Mouse (Mus musculus) spleen, postnatal 10 days (tissue): Measurements from ENCODE around the gene Rin1.

Source experiments
- DNase-seq, 2 experiments: peaks; one replicate each; pipeline ENCODE4 v3.0.0; 2021 to 2022; ENCODE audit warnings: low spot score in 2 of 2

The Rin1 gene

DNA sequence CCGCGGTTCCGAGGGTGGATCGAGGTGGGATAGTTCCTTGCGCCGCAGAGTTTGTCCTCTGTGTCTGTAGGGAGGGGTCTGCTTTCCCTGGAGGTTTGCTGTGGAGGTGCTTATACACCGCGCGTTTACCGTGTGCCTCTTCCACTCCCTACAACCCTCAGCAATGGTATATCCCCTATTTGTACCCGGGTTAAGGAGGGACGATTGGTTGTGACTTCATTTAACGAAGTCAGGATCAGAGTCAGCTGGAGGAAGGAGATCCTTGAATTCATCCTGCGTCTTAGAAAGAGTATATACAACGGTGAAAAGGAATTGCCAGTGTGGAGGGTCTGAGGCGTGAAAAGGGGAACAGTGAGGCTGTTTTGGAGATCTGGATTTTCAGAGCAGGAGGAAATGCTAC lies 8.7 kb upstream of the Rin1 start:
- no peak for DNase-seq

DNA sequence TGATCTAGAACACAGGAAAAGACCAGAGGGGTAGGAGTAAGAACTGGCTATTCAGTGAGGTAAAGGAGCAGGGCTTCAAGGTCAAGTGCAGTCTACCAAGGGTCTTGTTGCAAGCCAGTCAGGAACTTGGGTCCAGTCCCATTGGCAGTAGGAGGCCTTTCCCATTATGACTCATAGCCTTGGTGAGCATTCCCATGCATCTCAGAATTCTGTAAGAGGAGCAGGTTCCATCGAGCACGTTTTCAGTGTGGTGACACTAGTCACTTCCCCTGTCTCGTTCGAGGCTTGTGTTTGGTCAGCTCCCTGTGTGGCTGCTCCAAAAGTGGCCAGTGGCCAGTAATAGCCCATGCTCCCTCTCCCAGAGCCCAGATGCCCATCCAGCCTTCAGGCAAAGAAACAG lies 4.8 kb upstream of the Rin1 start:
- DNase-seq = no peak

DNA sequence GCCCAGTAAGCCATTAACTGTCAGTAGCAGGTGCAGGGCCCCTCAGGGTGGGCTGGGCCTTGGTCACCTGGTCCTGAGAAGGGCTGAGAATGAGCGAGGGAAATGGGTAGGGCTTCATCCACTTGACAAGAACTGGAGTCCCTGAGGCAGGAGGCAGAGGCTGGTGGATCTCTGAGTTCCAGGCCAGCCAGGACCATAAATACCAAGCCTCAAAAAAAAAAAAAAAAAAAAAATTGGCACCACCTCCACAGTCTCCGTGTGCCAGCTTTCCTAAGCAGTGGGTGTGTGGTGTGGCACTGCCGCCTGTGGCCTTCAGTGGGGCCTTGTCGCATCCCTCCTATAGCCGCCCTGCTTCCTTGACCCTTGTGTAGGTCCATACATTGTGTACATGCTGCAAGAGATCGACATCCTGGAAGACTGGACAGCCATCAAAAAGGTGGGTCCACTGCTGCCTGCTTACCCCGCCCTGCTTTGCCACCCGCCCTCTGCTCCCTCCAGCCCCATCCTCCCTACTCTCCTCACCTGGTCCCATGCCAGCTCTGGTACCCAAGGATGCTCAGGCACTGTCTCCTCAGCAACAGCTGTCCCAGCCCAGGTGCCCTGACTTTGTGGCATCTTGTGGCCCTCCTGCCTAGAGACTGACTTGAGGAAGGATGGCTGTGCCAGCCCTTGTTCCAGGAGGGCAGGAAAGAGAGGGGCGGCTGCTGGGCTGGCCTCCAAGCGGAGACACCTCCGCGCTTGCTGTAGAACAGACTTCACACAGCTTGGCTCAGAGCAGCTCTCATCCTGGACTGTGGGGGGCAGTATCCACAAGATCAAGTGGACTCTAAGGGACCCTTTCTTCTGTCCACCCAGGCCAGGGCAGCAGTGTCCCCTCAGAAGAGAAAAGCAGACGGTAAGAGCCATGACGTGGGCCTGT lies 1.9 kb upstream of the Rin1 start:
- DNase-seq = no peak

DNA sequence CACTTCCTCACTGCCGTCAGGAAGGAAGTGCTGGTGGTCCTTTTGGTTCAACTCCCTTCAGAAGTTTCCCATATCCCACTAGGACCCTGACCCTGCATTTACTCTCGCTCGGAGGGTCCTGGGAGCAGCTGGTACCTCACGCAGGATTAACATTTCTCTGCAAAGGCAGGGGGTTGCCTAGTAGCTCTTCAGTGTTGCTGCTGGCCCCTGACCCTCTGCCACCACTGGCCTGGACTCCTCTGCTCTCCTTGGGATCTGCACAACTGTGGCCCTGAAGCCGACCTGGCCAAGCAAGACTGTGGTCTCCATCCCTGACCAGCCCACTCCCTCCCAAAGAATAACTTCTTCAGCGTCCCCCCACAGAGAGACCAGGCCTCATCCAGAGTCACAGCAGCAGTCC lies 956 bp upstream of the Rin1 start:
- no peak for DNase-seq

DNA sequence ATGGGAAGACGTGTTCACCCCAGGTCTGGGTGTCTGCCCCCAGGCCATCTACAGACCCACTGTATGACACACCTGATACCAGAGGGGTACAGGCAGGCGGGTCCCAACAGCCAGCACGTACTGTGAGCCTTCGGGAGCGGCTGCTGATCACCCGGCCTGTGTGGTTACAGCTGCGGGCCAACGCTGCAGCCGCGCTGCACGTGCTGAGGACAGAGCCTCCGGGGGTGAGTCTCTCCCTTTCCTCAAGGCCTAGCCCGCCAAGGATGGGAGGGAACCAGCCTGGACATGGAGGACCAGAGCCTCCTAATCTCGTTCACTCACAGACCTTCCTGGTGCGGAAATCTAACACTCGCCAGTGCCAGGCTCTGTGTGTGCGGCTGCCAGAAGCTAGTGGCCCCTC lies 750 bp downstream of the Rin1 start:
- no peak for DNase-seq

DNA sequence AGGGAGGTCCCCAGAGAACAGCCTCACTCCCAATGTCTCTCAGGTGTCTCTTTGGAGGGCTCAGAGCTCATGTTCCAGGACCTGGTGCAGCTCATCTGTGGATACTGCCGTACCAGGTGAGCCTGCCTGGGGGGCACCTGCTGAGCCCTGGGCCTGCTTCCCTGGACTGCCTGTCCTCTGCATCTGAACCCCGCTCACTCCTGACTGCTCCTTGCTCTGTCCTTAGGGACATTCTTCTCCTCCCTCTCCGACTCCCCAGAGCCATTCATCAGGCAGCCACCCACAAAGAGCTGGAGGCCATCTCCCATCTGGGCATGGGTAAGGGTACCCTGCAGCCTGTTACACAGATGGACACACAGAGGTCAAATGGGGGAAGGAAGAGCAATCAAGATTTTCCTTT lies 1.2 kb downstream of the Rin1 start:
- DNase-seq = no peak

DNA sequence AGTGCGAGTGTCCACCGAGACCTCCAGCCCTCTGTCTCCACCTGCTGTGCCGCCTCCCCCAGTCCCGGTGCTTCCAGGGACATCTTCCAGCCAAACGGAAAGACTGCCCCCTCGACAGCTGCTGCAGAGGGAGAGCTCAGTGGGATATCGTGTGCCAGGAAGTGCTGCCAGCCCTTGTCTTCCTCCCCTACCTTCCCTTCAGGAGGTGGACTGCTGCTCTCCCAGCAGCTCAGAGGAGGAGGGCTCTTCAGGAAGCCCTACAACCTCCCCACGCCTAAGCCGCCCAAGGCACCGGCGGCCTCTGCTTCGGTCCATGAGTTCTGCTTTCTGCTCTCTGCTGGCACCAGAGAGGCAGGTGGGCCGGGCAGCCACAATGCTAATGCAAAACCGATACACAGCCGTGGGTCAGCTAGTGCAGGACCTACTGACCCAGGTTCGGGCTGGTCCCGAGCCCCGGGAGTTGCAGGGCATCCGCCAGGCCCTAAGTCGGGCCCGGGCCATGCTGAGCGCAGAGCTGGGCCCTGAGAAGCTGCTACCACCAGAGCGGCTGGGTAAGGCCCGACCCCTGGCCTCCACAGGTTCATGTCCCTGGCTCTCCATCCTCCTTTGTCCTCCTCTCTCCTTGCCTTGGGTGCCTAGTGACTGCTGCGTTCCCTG lies 2.0 kb downstream of the Rin1 start:
- no peak for DNase-seq

DNA sequence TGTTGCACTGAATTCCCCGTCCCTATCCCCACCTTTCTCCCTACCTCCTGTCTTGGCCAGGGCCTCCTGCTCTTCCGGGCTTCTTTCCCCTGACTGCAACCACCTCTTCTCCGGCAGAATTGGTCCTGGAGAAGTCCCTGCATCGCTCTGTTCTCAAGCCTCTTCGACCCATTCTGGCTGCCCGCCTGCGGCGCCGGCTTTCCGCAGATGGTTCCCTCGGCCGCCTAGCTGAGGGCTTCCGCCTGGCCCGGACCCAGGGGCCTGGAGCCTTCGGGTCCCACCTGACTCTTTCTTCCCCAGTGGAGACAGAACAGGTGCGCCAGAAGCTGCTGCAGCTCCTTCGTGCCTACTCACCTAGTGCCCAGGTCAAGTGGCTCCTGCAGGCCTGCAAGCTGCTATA lies 2.6 kb downstream of the Rin1 start:
- DNase-seq = no peak

DNA sequence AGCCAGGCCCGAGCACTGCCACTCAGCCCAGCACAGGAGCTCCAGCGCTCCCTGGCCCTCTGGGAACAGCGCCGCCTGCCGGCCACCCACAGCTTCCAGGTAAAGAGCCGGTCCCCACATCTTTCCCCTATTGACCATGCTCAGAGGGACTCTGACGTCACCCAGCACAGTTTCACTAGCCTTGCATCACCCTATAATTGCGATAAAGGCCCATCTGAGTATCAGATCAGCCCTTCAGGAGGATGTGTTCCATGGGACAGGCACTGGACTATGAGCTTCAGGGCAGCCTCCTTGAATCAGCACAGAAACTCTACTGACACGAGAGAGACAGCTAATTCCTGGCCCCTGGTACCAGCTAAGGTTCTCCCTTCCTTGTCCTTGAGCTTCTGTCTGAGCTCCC lies 3.6 kb downstream of the Rin1 start:
- DNase-seq = peak; percentile 60 to 83

DNA sequence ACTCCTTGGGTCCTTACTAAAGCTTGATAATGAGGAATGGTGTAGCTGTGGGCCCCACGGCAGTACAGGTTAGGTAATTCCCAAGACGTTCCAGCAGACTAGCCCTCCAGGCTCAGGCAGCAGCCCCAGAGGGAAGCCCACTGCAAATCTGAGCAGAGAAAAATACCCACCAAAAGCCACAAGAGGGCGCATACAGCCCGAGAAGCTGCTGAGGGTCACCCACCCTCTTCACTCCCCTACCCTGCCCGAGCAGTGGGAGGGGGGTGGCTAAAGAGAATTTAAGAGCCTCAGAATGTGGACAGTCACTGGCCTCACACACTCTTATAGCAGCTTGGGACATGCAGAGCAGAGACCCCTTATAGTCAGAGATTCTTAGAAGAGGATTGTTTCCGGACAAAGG lies 6.0 kb downstream of the Rin1 start:
- DNase-seq = no peak

DNA sequence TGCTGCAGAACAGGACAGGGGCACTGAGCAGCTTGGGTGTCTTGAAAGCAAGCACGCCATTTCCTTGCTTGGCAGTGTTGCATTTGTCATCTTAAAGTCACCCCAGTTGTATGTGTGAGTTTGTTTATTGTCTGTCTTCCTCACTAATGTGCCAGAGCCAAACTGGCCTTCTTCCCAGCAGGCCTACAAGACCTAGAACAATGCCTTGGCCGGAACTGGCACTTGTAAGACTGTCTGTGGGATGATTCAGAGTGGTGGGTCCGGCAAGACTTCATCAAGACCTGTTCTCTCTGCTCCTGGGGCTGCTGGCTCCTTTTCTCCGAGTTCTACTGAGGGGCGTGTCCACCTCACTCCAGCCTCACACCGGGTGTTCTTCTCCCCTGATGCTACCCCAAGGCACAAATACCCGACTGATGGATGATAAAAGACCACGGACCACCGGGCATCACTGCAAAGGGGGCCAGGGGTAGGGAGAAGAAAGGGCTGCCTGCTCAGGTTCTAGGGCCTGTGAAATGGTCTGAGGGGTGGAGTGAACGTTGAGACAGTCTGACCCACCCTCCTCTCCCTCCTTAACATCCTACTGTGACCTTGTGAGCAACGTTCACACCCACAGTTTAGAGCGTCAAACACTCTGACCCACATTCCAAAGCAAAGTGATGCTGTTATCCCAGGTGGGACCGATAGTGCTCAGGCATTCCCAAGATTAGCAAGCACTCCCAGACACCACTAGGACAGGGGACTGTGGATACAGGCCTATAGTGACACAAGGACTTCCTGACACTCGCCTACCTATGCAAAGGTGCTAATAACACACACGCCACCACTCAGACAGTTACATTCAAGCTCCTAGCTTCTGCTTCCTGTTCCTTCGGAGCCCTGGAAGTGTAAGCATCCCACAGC lies 7.8 kb downstream of the Rin1 start:
- no peak for DNase-seq

DNA sequence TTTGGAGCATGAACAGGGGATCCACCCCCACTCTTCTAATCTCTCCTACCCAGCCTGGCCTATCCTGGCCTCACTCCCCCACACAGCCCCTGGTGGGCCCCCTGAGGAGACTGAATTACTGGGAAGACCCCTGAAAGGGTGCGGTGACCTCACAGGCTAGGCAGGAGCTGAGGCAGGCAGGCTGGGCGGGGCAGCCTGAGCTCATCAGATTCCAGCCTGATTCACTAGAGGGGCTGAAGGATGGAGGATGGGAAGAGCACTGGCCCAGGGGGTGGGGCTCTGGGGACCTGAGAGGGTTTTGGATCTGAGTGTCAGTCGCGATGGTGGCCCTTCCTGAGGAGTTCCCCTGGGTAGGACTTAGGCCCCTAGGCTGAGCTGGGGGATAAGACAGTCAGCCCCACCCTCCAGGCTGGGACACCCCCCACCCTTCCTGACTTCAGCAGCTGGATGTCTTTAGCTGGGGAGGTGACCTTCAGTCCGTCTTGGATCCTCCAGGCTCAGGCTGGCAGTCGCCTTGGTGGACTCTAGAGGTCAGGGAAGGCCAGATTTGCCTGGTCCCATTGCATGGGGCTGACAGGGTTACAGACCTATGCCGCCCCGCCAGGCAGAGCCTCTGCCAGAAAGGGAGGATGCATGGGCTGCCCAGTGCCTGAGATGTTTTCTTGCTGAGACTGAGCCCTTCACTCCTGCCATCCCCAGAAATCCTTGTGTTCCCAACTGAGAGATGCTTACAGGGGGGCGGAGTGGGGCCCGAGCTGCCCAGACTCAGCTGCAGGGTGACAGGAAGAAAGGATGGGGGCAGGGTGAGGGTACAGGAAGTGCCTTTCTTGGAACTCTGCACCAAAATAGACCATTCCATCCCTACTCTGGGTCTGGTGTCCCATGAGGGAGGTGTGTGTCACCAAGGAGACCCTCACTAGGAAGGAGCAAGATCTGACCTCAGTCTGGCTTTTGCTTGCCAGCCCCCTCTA lies 8.8 kb downstream of the Rin1 start:
- DNase-seq = no peak

DNA sequence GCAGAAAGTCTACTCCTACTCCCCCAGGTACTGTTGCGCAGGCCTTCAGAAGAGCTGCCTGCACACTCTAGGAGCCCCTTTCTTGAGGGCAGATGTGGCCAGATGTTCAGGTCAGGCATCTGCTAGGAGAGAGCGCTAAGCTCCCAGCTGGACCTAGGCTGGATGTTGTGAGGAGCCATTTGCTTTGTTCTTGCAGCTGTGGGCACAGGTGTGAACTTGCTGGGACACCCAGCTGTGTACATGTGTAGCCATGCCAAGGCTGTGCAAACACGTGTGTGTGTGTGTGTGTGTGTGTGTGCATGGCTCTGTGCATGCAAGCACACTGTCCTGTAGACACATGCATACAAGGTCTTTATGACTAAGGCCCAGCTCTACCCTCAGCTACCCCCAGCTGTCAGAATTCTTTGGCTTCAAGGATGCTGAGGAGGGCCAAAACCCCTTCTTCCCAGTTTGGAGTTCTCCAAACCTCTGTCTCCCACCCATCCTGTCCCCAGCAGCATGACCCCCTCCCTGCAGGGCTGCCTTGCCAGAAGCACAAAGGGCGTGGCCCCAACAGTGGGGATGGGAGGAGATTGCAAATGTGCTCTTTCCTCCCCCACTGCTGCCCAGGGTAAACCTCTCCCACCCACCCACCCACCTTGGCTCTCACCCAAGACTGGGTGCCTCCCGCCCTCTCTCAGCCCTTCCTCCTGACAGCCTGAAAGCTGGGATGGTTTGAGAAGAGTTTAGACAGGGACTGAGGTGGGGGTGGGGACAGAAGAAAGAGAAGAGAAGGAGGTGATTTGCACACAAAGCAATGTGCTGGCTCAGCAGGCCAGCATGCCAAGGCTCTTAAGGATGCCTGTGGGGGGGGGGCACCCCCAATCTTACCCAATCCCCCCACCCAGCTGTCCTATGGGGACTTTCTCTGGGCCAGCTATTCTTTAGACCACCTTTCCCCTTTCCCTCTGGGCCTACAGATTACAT lies 10.4 kb downstream of the Rin1 start:
- no peak for DNase-seq

DNA sequence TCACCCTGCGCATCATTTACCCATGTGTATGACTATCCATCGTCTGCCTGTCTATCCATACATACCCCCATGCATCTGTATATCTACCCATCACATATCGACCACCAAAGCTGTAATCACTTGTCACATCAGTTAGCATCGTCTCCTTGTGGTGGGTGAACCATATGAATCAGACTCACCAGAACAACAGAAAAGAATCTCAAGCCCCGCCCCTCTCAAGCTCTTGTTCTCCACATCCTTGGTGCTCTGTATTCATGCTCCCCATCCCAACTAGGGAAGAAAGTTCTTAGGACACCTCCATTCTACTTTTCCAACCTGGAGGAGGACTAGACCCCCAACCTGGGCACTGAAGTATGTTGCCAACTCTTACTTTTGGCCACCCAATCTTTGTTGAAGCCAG lies 11.8 kb downstream of the Rin1 start:
- no peak for DNase-seq

DNA sequence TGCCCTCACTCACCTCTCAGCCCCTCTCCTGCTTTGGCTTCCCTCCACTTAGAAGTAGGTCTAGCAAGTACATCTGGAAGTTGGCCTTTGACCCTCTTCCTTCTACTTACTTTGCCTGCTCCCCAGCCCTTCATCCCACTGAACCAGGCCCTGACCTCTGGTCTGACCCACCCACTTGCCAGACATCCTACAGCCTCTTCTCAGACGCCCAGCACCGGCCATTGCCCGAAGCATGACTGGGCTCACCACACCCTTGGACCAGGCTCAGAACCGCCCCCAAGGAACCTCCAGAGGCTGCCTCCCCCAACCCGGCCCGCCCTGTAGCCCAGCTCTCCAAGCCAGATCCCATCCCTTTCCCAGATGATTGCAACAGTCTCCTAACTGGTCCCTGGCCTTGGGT lies 12.2 kb downstream of the Rin1 start:
- no peak for DNase-seq

DNA sequence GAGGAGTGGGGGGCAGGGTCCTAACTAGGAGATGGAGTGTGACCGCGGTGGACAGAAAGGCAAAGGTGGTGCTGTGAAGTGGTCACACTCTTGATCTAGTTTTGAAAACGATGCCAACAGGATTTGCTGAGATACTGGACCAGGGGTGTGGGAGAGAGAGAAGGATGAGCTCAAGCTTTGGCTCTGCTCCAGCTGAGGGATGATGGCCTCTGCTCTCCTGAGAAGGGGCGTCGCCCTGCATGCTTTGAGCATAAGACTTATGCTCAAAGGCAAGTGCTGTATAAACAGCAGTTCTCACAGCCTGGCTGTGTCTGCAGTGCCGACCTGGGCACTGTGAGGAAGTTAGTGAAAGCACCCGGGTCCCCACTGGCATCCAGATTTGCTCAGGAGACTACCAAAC lies 14.8 kb downstream of the Rin1 start:
- DNase-seq = peak in 1 of 2 experiments; percentile 37

DNA sequence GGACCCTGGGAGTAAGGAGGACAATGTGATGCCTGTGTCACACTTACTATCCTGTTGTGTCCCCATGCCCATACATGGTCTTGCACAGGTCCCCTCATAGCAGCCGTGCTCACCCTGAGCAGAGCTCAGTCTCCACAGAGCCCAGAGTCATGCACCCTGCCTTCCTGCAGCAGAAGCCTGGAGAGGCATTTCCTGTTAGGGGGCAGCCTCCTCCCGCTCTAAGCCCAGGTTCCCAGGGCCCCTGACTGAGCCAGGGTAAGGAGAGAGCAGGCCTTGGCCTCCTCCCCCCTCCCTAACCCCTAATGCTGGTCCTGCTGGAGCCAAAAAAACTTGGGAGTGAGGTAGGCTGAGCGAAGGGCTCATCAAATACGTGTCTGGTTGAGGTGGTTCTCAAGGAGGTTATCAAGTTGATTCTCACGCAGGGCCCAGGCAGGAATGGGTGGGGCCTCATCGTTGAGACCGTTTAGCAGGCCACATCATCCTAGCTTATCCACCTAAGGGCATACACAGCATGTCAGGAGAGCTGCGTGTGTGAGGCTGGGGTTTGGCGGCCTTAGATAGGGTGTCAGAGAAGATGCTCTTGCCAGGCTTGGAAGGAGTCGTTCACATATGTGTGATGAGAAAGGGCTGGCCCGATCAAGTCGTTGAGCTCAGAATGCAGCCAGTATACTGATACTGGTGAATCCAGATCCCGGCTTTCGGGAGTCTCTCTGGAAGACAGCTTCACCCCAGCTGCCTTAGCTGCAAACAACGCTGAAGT lies 16.9 kb downstream of the Rin1 start:
- peak; percentile 41 to 65 for DNase-seq

DNA sequence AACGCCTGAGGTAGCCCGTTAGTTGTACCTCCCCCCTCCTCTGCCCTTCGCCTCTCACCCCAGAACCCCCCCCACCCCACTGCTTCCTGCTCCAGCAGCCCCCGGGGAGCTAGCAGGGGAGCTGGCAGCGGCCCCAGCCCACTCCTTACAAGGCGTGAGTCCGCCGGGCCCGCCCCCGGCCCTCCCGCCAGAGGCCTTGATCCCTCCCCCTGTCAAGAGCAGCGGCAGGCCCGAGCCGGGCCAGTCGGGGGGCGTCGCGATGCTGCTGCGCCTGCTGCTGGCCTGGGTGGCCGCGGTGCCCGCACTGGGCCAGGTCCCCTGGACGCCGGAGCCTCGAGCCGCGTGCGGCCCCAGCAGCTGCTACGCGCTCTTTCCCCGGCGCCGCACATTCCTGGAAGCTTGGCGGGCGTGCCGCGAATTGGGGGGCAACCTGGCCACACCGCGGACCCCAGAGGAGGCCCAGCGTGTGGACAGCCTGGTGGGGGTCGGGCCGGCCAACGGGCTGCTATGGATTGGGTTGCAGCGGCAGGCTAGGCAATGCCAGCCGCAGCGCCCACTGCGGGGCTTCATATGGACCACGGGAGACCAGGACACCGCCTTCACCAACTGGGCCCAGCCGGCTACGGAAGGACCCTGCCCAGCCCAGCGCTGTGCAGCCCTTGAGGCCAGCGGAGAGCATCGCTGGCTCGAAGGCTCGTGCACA lies 17.7 kb downstream of the Rin1 start, which contains the start of gene Cd248:
Gene Cd248, plus strand, starts transcription at position 212 of the 703 bp plus-strand sequence.
- DNase-seq = peak in 1 of 2 experiments; percentile 45
